Mouse (Mus musculus) MEL (cell line): Measurements from ENCODE around the gene Zfp622.

Experiments used
- CTCF ChIP-seq, 3 experiments: IDR thresholded peaks in 2 of 3; conservative IDR thresholded peaks in 1 of 3; 2 replicates each; pipeline ENCODE4 v1.5.1; 2011 to 2012; ENCODE audit warnings: low read length in 3 of 3, low read depth in 2 of 3, mild to moderate bottlenecking in 2 of 3, improper control_type of control experiment in 1 of 3, inconsistent platforms in 1 of 3, mixed read lengths in 1 of 3, moderate library complexity in 1 of 3; ENCODE audit not compliant: control insufficient read depth in 1 of 3, insufficient read depth in 1 of 3, poor library complexity in 1 of 3, severe bottlenecking in 1 of 3
- HCFC1 ChIP-seq: IDR thresholded peaks from 2 replicates; pipeline ENCODE4 v1.6.1; 2012; ENCODE audit warnings: low read depth, mild to moderate bottlenecking, inconsistent platforms, low read length, improper control_type of control experiment, moderate library complexity
- KAT2A ChIP-seq: conservative IDR thresholded peaks from 2 replicates; pipeline ENCODE4 v1.6.1; 2012; ENCODE audit warnings: low read depth, low read length, improper control_type of control experiment, inconsistent platforms
- ZNF384 ChIP-seq: IDR thresholded peaks from 2 replicates; pipeline ENCODE4 v1.6.1; 2012; ENCODE audit warnings: low read depth, mild to moderate bottlenecking, inconsistent platforms, low read length, improper control_type of control experiment

DNA sequence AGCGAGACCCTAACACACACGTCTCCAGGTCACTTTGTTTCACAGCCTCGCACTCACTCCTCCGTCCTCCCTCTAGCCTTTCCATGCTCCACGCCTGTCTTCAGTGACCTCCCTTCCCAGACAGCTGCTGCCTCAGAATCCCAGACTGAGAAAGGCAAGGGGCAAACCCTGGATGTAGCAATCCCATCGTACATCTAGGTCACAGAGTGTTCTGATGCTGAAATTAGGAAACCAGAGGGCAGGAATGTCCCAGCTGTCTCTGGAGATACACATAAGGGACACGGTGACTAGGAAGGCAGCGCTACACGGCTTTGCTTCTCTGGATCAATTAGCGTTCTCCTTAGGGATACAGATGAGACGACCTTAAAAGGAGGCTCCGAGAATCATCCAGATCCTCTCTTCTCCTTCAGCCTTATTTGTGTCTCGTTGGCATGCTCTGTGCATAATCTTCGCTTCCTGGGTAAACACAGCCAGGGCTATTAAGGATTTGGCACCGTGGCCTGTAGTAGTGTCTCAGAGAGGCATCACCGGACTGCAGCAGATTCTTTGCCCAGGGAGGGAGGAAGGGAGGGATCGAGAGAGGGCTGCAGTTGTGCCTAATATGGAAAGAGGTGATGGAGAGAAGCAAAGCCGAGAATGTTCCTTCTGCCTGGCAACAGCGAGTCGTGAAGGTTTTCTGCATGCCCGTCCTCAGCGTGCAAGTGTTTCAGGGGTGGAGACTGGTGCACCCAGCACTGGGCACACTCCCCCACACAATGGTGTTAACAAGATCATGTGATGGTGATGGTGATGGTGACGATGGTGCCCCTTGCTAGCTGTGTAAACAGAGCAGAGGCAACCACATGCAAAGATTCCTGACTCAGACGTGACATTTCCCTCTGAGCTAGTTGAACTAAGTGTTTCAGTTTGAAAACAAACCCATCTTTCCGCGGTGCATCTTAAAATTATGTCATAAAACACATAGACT lies 35.6 kb upstream of the Zfp622 start:
- TF ChIP-seq CTCF (IDR thresholded peaks at IDR 0.05 in 2 of 3, conservative IDR thresholded peaks at IDR 0.05 in 1 of 3; ENCODE audit: control insufficient read depth in 1 of 3, insufficient read depth in 1 of 3, low read depth in 2 of 3, low read length in 3 of 3, poor library complexity in 1 of 3, severe bottlenecking in 1 of 3) (no peak), HCFC1 (no peak), KAT2A (no peak), ZNF384 (no peak)
